Mouse (Mus musculus) heart, postnatal 10 days (tissue): ENCODE data around the gene Cer1. TPM values are rescaled to one million over a fixed set of nuclear protein-coding genes. Genes with fewer than 3 reads are reported as not detected.

Experiments
- total RNA-seq, 2 experiments: library from RNA; stranded (reverse); gene quantifications; 2 replicates each; pipeline ENCODE4 v1.2.3; 2021

Cer1 gene
- total RNA-seq, 2 experiments from 2014 or later = not detected

Other genes with a start within 250 kb of the Cer1 start
- 100 to 1,000 TPM; 177 to 181 TPM for gene Nfib, start 179.4 kb downstream of the Cer1 start, total RNA-seq
- gene Zdhhc21, start 25.2 kb downstream of the Cer1 start, total RNA-seq = 10 to 100 TPM; 15.1 to 19.2 TPM
- 1 to 10 TPM; 2.0 TPM for gene Frem1, start 167.2 kb upstream of the Cer1 start, total RNA-seq